Mouse (Mus musculus) ES-Bruce4 (cell line): ENCODE results near the gene Pkp4. TPM values are rescaled to one million over a fixed set of nuclear protein-coding genes. Genes with fewer than 3 reads are reported as not detected.

Source experiments
- H3K27ac ChIP-seq: 2 replicates; pipeline ENCODE4 v1.5.1; 2012; ENCODE audit warnings: low read length, inconsistent platforms; ENCODE audit not compliant: insufficient read depth
- H3K27me3 ChIP-seq: 2 replicates; pipeline ENCODE4 v1.6.1; 2012; ENCODE audit warnings: mild to moderate bottlenecking, low read length, inconsistent platforms; ENCODE audit not compliant: control insufficient read depth, poor library complexity, insufficient read depth, severe bottlenecking
- H3K36me3 ChIP-seq: 2 replicates; pipeline ENCODE4 v1.6.1; 2012; ENCODE audit warnings: inconsistent platforms, mild to moderate bottlenecking, low read length, moderate library complexity; ENCODE audit not compliant: control insufficient read depth, poor library complexity, insufficient read depth, severe bottlenecking
- H3K4me1 ChIP-seq: one replicate; pipeline ENCODE4 v1.8.1; 2011; ENCODE audit warnings: low read length; ENCODE audit not compliant: control insufficient read depth, insufficient read depth
- H3K4me3 ChIP-seq: 2 replicates; pipeline ENCODE4 v1.5.1; 2011; ENCODE audit warnings: low read depth, mild to moderate bottlenecking, low read length
- H3K9ac ChIP-seq: 2 replicates; pipeline ENCODE4 v1.6.1; 2012; ENCODE audit warnings: low read depth, mild to moderate bottlenecking, inconsistent platforms; ENCODE audit not compliant: poor library complexity, severe bottlenecking
- H3K9me3 ChIP-seq: replicated peaks from 2 replicates; pipeline ENCODE4 v1.6.1; 2012; ENCODE audit warnings: mild to moderate bottlenecking, low read length, inconsistent platforms; ENCODE audit not compliant: control insufficient read depth, poor library complexity, insufficient read depth, severe bottlenecking
- CTCF ChIP-seq: IDR thresholded peaks from one replicate; pipeline ENCODE4 v1.8.1; 2011; ENCODE audit warnings: low read depth, low read length
- EP300 ChIP-seq: IDR thresholded peaks from 2 replicates; pipeline ENCODE4 v1.6.1; 2011; ENCODE audit warnings: low read depth, low read length; ENCODE audit not compliant: insufficient read depth
- POLR2A ChIP-seq: IDR thresholded peaks from one replicate; pipeline ENCODE4 v1.8.1; 2011; ENCODE audit warnings: low read length; ENCODE audit not compliant: insufficient read depth
- polyA plus RNA-seq: library from polyadenylated mRNA; stranded (reverse); fragments of >200 nt; gene quantifications from 2 replicates; pipeline ENCODE4 v1.2.4, GENCODE M21; 2011; ENCODE audit warnings: low read depth; ENCODE audit not compliant: missing spikeins, insufficient read depth, insufficient read length

Pkp4 gene
- polyA plus RNA-seq, 1 experiment = 82.1 TPM

GRCm38 (mm10) chr2:59234537-59234936 is 73.9 kb downstream of the Pkp4 start:
- Histone ChIP-seq H3K4me1 (peaks cover 6% of the 10 kb centered on the region), H3K9me3 (peaks cover 4% of the 10 kb centered on the region; the same call in 1 of the 2 replicates), H3K36me3 (0 out of 2 replicates have a peak, but pooled peaks cover 3% of the 10 kb centered on the region), H3K27me3 (no peaks in the 10 kb centered on the region), H3K9ac (no peak overlapping the region), H3K27ac (no peak overlapping the region), H3K4me3 (no peak overlapping the region)
- TF ChIP-seq EP300 = no peak
- no peak for TF ChIP-seq CTCF
- no peak for TF ChIP-seq POLR2A

GRCm38 (mm10) chr2:59239841-59240395 is 79.3 kb downstream of the Pkp4 start:
- H3K27me3 ChIP-seq = no peaks in the 10 kb centered on the region
- TF ChIP-seq POLR2A (no peak), CTCF (no peak), EP300 (no peak)
- no peak overlapping the region for H3K27ac ChIP-seq
- H3K4me1 ChIP-seq = peaks cover 3% of the 10 kb centered on the region
- peaks cover 10% of the 10 kb centered on the region; the same call in 1 of the 2 replicates for H3K36me3 ChIP-seq
- H3K4me3 ChIP-seq = no peak overlapping the region
- peaks cover 5% of the 10 kb centered on the region for H3K9me3 ChIP-seq
- H3K9ac ChIP-seq = no peak overlapping the region

- peaks cover 9% of the 10 kb centered on the region for H3K36me3 ChIP-seq
- H3K9ac ChIP-seq = no peak overlapping the region
- H3K4me1 ChIP-seq = peaks cover 3% of the 10 kb centered on the region
- H3K27ac ChIP-seq = no peak overlapping the region
- H3K9me3 ChIP-seq = peaks cover 10% of the 10 kb centered on the region
- TF ChIP-seq EP300 (no peak), CTCF (no peak), POLR2A (no peak)
- no peaks in the 10 kb centered on the region for H3K27me3 ChIP-seq
- H3K4me3 ChIP-seq = no peak overlapping the region
These were observed 81.5 kb downstream of the Pkp4 start for GRCm38 (mm10) chr2:59242117-59242516.

- Histone ChIP-seq H3K9me3 (peaks cover 6% of the 10 kb centered on the region), H3K27ac (no peak overlapping the region), H3K4me3 (no peak overlapping the region), H3K4me1 (peaks cover 2% of the 10 kb centered on the region), H3K9ac (no peak overlapping the region), H3K36me3 (peaks cover 7% of the 10 kb centered on the region), H3K27me3 (no peaks in the 10 kb centered on the region)
- TF ChIP-seq EP300 (no peak), POLR2A (no peak), CTCF (no peak)
These were observed 83.8 kb downstream of the Pkp4 start for GRCm38 (mm10) chr2:59244273-59245097.

- Histone ChIP-seq H3K4me1 (peaks cover under 1% of the 10 kb centered on the region), H3K4me3 (no peak overlapping the region), H3K9ac (no peak overlapping the region), H3K9me3 (peaks cover 6% of the 10 kb centered on the region), H3K36me3 (peaks cover 7% of the 10 kb centered on the region), H3K27me3 (no peaks in the 10 kb centered on the region), H3K27ac (no peak overlapping the region)
- no peak for TF ChIP-seq CTCF
- no peak for TF ChIP-seq EP300
- no peak for TF ChIP-seq POLR2A
These were observed 84.4 kb downstream of the Pkp4 start for GRCm38 (mm10) chr2:59245098-59245388.

GRCm38 (mm10) chr2:59248806-59249205 is 88.2 kb downstream of the Pkp4 start:
- Histone ChIP-seq H3K4me1 (peaks cover 1% of the 10 kb centered on the region), H3K4me3 (no peak overlapping the region), H3K27me3 (no peaks in the 10 kb centered on the region), H3K9ac (no peak overlapping the region), H3K36me3 (no peaks in the 10 kb centered on the region; the same call in 1 of the 2 replicates), H3K27ac (no peak overlapping the region), H3K9me3 (peaks cover 6% of the 10 kb centered on the region)
- TF ChIP-seq CTCF = no peak
